44 mouse cellular contexts compared by ENCODE assay signal in the genomic region with DNA sequence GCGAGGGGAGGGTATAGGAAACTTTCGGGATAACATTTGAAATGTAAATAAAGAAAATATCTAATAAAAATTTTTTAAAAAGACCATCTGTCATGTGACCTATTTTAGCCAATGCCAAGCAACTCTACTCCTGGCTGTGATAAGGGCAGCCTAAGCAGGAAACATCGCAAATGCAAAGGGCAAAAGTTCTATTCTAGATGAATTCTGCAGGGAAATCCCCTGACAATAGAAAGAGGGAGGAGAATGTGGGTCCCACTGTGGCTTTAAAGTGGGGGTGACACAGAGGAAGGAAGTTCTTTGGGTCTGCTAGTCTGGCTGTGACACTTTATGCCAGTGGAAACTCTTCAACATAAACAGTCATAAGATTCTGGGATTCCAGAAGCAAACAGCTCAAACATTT. TPM values are rescaled to one million over a fixed set of nuclear protein-coding genes. Genes with fewer than 3 reads are reported as not detected.
DNase-seq lines count a peak whose midpoint lies in the region; ATAC-seq and TF ChIP-seq lines count a peak whose summit lies in the region.
"Had no signal": no experiment of that assay in that cellular context is flagged by ENCODE, and none has a peak within 500 bp of the region (broad histone marks: within the 10 kb centered on the region; RNA-seq: fewer than 3 reads in every experiment).

No protein-coding gene starts in this region.

- no peak for TF ChIP-seq RAD21 in CH12.LX (IDR thresholded peaks at IDR 0.05; ENCODE audit: low read depth, low read length)

- TF ChIP-seq EP300 in CH12.LX (IDR thresholded peaks at IDR 0.05; ENCODE audit: low read length) = no peak

- no peaks in the 10 kb centered on the region for H3K27me3 ChIP-seq in CH12.LX (replicated peaks)
- no peaks in the 10 kb centered on the region for H3K27me3 ChIP-seq in intestine, embryonic 16.5 days (replicated peaks; ENCODE audit: control insufficient read depth, insufficient read depth, low read length)
- H3K27me3 ChIP-seq: heart, embryonic 12.5 days; hindbrain, embryonic 15.5 days; limb, embryonic 12.5 days; liver, embryonic 15.5 days; neural tube, embryonic 15.5 days; Patski had no signal

- H3K4me1 ChIP-seq in CH12.LX (ENCODE audit: control insufficient read depth in 1 of 2, insufficient read depth in 2 of 2) = peaks cover 0 to 21% of the 10 kb centered on the region in 2 experiments; a peak in 2 of 4 replicates
- no peaks in the 10 kb centered on the region for H3K4me1 ChIP-seq in intestine, embryonic 16.5 days (ENCODE audit: control insufficient read depth, insufficient read depth, low read length)
- H3K4me1 ChIP-seq: heart, embryonic 12.5 days; hindbrain, embryonic 10.5 days; hindbrain, embryonic 15.5 days; limb, embryonic 12.5 days; liver, embryonic 15.5 days; neural tube, embryonic 15.5 days had no signal

- no peak overlapping the region for H3K4me3 ChIP-seq in CH12.LX (replicated peaks in 1 of 3; ENCODE audit: low read depth in 2 of 3, low read length in 2 of 3, poor library complexity in 1 of 3)
- H3K4me3 ChIP-seq in intestine, embryonic 16.5 days (ENCODE audit: low read length) = no peak overlapping the region
- H3K4me3 ChIP-seq: heart, adult 2 months; heart, embryonic 12.5 days; hindbrain, embryonic 10.5 days; hindbrain, embryonic 15.5 days; limb, embryonic 12.5 days; liver, embryonic 15.5 days; myocyte; neural tube, embryonic 15.5 days had no signal

- 0 out of 2 replicates have a peak, but pooled peaks have one; percentile 12 for ATAC-seq in granulocyte monocyte progenitor cell, adult 5-6 weeks (replicated peaks; ENCODE audit: poor library complexity, severe bottlenecking)
- ATAC-seq in megakaryocyte progenitor cell, adult 5-6 weeks (replicated peaks; ENCODE audit: poor library complexity) = peak; percentile 23; the same call in 1 of the 2 replicates
- no peak for ATAC-seq in intestine, embryonic 16.5 days
- ATAC-seq: forebrain, embryonic 14.5 days; intestine, postnatal 0 days; Patski had no signal

- 80% methylated on average over 3 of the region's 3 CpGs for WGBS in intestine, embryonic 16.5 days

- H3K27ac ChIP-seq in CH12.LX (ENCODE audit: insufficient read depth, low read depth) = no peak overlapping the region
- H3K27ac ChIP-seq in intestine, embryonic 16.5 days (ENCODE audit: low read length) = no peak overlapping the region
- H3K27ac ChIP-seq: heart, adult 2 months; hindbrain, embryonic 10.5 days; hindbrain, embryonic 15.5 days; limb, embryonic 12.5 days; liver, embryonic 15.5 days; neural tube, embryonic 15.5 days; stomach, postnatal 0 days had no signal

- no peaks in the 10 kb centered on the region for H3K79me2 ChIP-seq in CH12.LX (replicated peaks; ENCODE audit: control insufficient read depth, extremely low read depth, insufficient read depth, poor library complexity, severe bottlenecking)

- H3K4me2 ChIP-seq in CH12.LX (ENCODE audit: insufficient read depth, low read depth, poor library complexity, severe bottlenecking) = no peak overlapping the region
- H3K4me2 ChIP-seq in intestine, embryonic 16.5 days (ENCODE audit: low read depth, low read length) = no peak overlapping the region
- H3K4me2 ChIP-seq: heart, embryonic 12.5 days; hindbrain, embryonic 15.5 days; limb, embryonic 12.5 days; liver, embryonic 15.5 days; lung, embryonic 14.5 days; midbrain, embryonic 11.5 days; neural tube, embryonic 15.5 days had no signal

- no peak for TF ChIP-seq POLR2A in CH12.LX (IDR thresholded peaks at IDR 0.05; ENCODE audit: low read depth, low read length)

- dilution Hi-C loops in CH12.LX (cut with MboI; ENCODE audit: extremely low pct_ligation_motif_present, extremely low pct_unique_long_range_greater_than_20kb, low sequenced_read_pairs) = no loop called here

- peak; percentile 70 for DNase-seq in CD4-positive helper T cell, adult 2 months (ENCODE audit: low read depth, low spot score)
- DNase-seq in CH12.LX (ENCODE audit: extremely low read depth) = peak; percentile 48
- no peak for DNase-seq in adrenal gland, postnatal 36 days
- DNase-seq in kidney, postnatal 4 days = no peak
- DNase-seq: adrenal gland, adult 2 months; cerebellum, adult 8-10 months; cerebellum, postnatal 25 days; gastrocnemius, postnatal 25 days; heart, adult 2 months; kidney, adult 9 months; kidney, postnatal 10 days; layer of hippocampus, adult 9-11 months; lung, embryonic 14.5 days; lung, postnatal 14 days; retina, postnatal 1 day; right cerebral cortex, postnatal 14 days; thymus, adult 2 months; thymus, postnatal 4 days had no signal

- H3K9me3 ChIP-seq in CH12.LX (replicated peaks; ENCODE audit: low read length) = no peaks in the 10 kb centered on the region
- no peaks in the 10 kb centered on the region for H3K9me3 ChIP-seq in intestine, embryonic 16.5 days (ENCODE audit: control insufficient read depth, low read length)
- H3K9me3 ChIP-seq: G1E; heart, embryonic 12.5 days; hindbrain, embryonic 10.5 days; hindbrain, embryonic 15.5 days; limb, embryonic 12.5 days; liver, embryonic 15.5 days; neural tube, embryonic 15.5 days had no signal

- no peak for TF ChIP-seq CTCF in CH12.LX (conservative IDR thresholded peaks at IDR 0.05 in 1 of 2, IDR thresholded peaks at IDR 0.05 in 1 of 2; ENCODE audit: low read depth in 2 of 2, low read length in 2 of 2)

- in situ Hi-C loops in CH12.LX (cut with MboI; ENCODE audit: low pct_ligation_motif_present, low pct_unique_long_range_greater_than_20kb, low sequenced_read_pairs) = no loop called here

- H3K9ac ChIP-seq in CH12.LX (ENCODE audit: insufficient read depth, low read depth) = no peak overlapping the region
- H3K9ac ChIP-seq in intestine, embryonic 16.5 days (ENCODE audit: low read depth, low read length) = no peak overlapping the region
- H3K9ac ChIP-seq: heart, embryonic 12.5 days; hindbrain, embryonic 15.5 days; limb, embryonic 12.5 days; liver, embryonic 15.5 days; lung, embryonic 14.5 days; neural tube, embryonic 15.5 days had no signal

- no peaks in the 10 kb centered on the region for H3K36me3 ChIP-seq in CH12.LX (replicated peaks in 1 of 2; ENCODE audit: control insufficient read depth in 1 of 2, insufficient read depth in 1 of 2, low read length in 1 of 2)
- no peaks in the 10 kb centered on the region for H3K36me3 ChIP-seq in intestine, embryonic 16.5 days (ENCODE audit: control insufficient read depth, insufficient read depth, low read length)
- H3K36me3 ChIP-seq: G1E; heart, embryonic 12.5 days; hindbrain, embryonic 10.5 days; hindbrain, embryonic 15.5 days; limb, embryonic 12.5 days; liver, embryonic 15.5 days; neural tube, embryonic 15.5 days had no signal

TF ChIP-seq in CH12.LX, 34 proteins besides CTCF, POLR2A, EP300 and RAD21 (continues in another document):
- no peak for TF ChIP-seq E2F4 (IDR thresholded peaks at IDR 0.05; ENCODE audit: insufficient replicate concordance, low read depth, low read length)
- no peak for TF ChIP-seq ZC3H11A (IDR thresholded peaks at IDR 0.05; ENCODE audit: low read depth, low read length)
- 0 out of 2 replicates have a peak, but pooled peaks have one; percentile 13 for TF ChIP-seq USF2 (conservative IDR thresholded peaks at IDR 0.05; ENCODE audit: low read depth, low read length)
- no peak for TF ChIP-seq ZNF384 (IDR thresholded peaks at IDR 0.05; ENCODE audit: low read depth, low read length)
- TF ChIP-seq IRF4 (IDR thresholded peaks at IDR 0.05; ENCODE audit: low read depth, low read length) = no peak
- TF ChIP-seq MAZ (IDR thresholded peaks at IDR 0.05; ENCODE audit: low read depth, low read length) = no peak
- no peak for TF ChIP-seq POLR2AphosphoS2 (IDR thresholded peaks at IDR 0.05; ENCODE audit: low read depth, low read length)
- TF ChIP-seq RCOR1 (conservative IDR thresholded peaks at IDR 0.05; ENCODE audit: low read depth, low read length) = no peak
- TF ChIP-seq HCFC1 (IDR thresholded peaks at IDR 0.05; ENCODE audit: low read depth, low read length) = no peak
- TF ChIP-seq NRF1 (IDR thresholded peaks at IDR 0.05; ENCODE audit: low read depth, low read length) = no peak
- 0 out of 2 replicates have a peak, but pooled peaks have one; percentile 7 for TF ChIP-seq USF1 (IDR thresholded peaks at IDR 0.05; ENCODE audit: low read depth, low read length)
- TF ChIP-seq ZKSCAN1 (IDR thresholded peaks at IDR 0.05; ENCODE audit: borderline replicate concordance, low read depth, low read length) = no peak
- no peak for TF ChIP-seq BHLHE40 (IDR thresholded peaks at IDR 0.05; ENCODE audit: low read depth, low read length)

RNA-seq across cellular contexts. Expression of a gene that starts 4.7 kb away (rescaled TPM):
- not detected in 2 replicates for total RNA-seq in CH12.LX (2012; rRNA removed)
- not detected in 2 replicates for total RNA-seq in CH12.LX (2014; rRNA removed)
- polyA plus RNA-seq in CH12.LX (2012; ENCODE audit: insufficient read length, low read depth) = not detected in 2 replicates
- total RNA-seq in granulocyte monocyte progenitor cell, adult 5-6 weeks (2014; fragmentation: Nextera tagmentation) = 2.3 and 4.7 TPM in 2 replicates
- total RNA-seq in granulocyte monocyte progenitor cell, adult 5-6 weeks (2017) = 14.0 and 15.2 TPM in 2 replicates
- total RNA-seq in megakaryocyte progenitor cell, adult 5-6 weeks (2015) = 15.8 and 18.2 TPM in 2 replicates
- total RNA-seq in megakaryocyte progenitor cell, adult 5-6 weeks (2017) = 13.2 and 18.4 TPM in 2 replicates
- total RNA-seq in adrenal gland, postnatal 36 days (2021) = under 1 TPM; 0.17 to 0.20 TPM
- polyA plus RNA-seq in intestine, embryonic 16.5 days (2015; fragmentation: Nextera tagmentation; extraction: Ambion mirVana) = 0.44 and 0.95 TPM in 2 replicates
- total RNA-seq: gastrocnemius, adult 18-20 months; gastrocnemius, postnatal 25 days; left cerebral cortex, postnatal 25 days; midbrain, postnatal 0 days had no signal
- polyA plus RNA-seq: adrenal gland, adult 2 months; forebrain, embryonic 14.5 days; heart, embryonic 12.5 days; midbrain, embryonic 11.5 days; midbrain, postnatal 0 days; myocyte; small intestine, adult 2 months had no signal

RNA-seq across cellular contexts. Expression of a gene that starts 17.7 kb away (rescaled TPM):
- not detected in 2 replicates for total RNA-seq in CH12.LX (2012; rRNA removed)
- total RNA-seq in CH12.LX (2014; rRNA removed) = not detected in 2 replicates
- not detected in 2 replicates for polyA plus RNA-seq in CH12.LX (2012; ENCODE audit: insufficient read length, low read depth)
- not detected in 2 replicates for total RNA-seq in granulocyte monocyte progenitor cell, adult 5-6 weeks (2014; fragmentation: Nextera tagmentation)
- 0.47 TPM in 1 of 2 replicates, not detected in the other for total RNA-seq in granulocyte monocyte progenitor cell, adult 5-6 weeks (2017)
- total RNA-seq in megakaryocyte progenitor cell, adult 5-6 weeks (2015) = not detected in 2 replicates
- 0.25 TPM in 1 of 2 replicates, not detected in the other for total RNA-seq in megakaryocyte progenitor cell, adult 5-6 weeks (2017)
- 1 to 10 TPM in 1 of 2 experiments, under 1 TPM in 1; 0.73 to 7.5 TPM for total RNA-seq in adrenal gland, postnatal 36 days (2021)
- polyA plus RNA-seq in intestine, embryonic 16.5 days (2015; fragmentation: Nextera tagmentation; extraction: Ambion mirVana) = not detected in 2 replicates
- total RNA-seq: left cerebral cortex, postnatal 25 days; midbrain, postnatal 0 days had no signal
- polyA plus RNA-seq: embryonic facial prominence, embryonic 11.5 days; forebrain, embryonic 14.5 days; frontal cortex, adult 2 months; G1E; heart, embryonic 12.5 days; heart, postnatal 0 days; hindbrain, embryonic 10.5 days; hindbrain, embryonic 15.5 days; limb, embryonic 12.5 days; lung, embryonic 14.5 days; midbrain, embryonic 11.5 days; midbrain, postnatal 0 days; myocyte; neural tube, embryonic 15.5 days; small intestine, adult 2 months; stomach, postnatal 0 days had no signal

RNA-seq across cellular contexts. Expression of a gene that starts 51.4 kb away (rescaled TPM):
- total RNA-seq in CH12.LX (2012; rRNA removed) (1.9 and 3.1 TPM in 2 replicates), CH12.LX (2014; rRNA removed) (4.2 TPM in 2 replicates)
- 1.4 and 1.5 TPM in 2 replicates for polyA plus RNA-seq in CH12.LX (2012; ENCODE audit: insufficient read length, low read depth)
- not detected in 2 replicates for total RNA-seq in granulocyte monocyte progenitor cell, adult 5-6 weeks (2014; fragmentation: Nextera tagmentation)
- not detected in 2 replicates for total RNA-seq in granulocyte monocyte progenitor cell, adult 5-6 weeks (2017)
- not detected in 2 replicates for total RNA-seq in megakaryocyte progenitor cell, adult 5-6 weeks (2015)
- total RNA-seq in megakaryocyte progenitor cell, adult 5-6 weeks (2017) = not detected in 2 replicates
- total RNA-seq in adrenal gland, postnatal 36 days (2021) = not detected
- polyA plus RNA-seq in intestine, embryonic 16.5 days (2015; fragmentation: Nextera tagmentation; extraction: Ambion mirVana) = 0.37 and 0.66 TPM in 2 replicates
- total RNA-seq: adrenal gland, adult 2 months; adrenal gland, postnatal 4 days; gastrocnemius, adult 18-20 months; gastrocnemius, postnatal 25 days; heart, adult 2 months; left cerebral cortex, postnatal 25 days; liver, adult 2 months; megakaryocyte, adult 5-6 weeks; midbrain, postnatal 0 days had no signal
- polyA plus RNA-seq: adrenal gland, adult 2 months; embryonic facial prominence, embryonic 11.5 days; forebrain, embryonic 14.5 days; frontal cortex, adult 2 months; G1E; heart, adult 2 months; heart, embryonic 12.5 days; heart, postnatal 0 days; hindbrain, embryonic 10.5 days; hindbrain, embryonic 15.5 days; limb, embryonic 12.5 days; liver, adult 2 months; liver, embryonic 15.5 days; lung, embryonic 14.5 days; midbrain, embryonic 11.5 days; midbrain, postnatal 0 days; neural tube, embryonic 15.5 days; stomach, postnatal 0 days; thymus, adult 2 months had no signal

Comparison
In these comparisons a context has a peak if more than half of its experiments do, and no peak if none do; other contexts are left out.
1. DNase-seq: peak in CD4-positive helper T cell, adult 2 months (single experiment) and CH12.LX (single experiment); none in adrenal gland, postnatal 36 days (0 of 2) and kidney, postnatal 4 days (0 of 2).